Mouse (Mus musculus): ENCODE measurements around the gene Sp6. TPM values are rescaled to one million over a fixed set of nuclear protein-coding genes. Genes with fewer than 3 reads are reported as not detected.
A peak's percentile ranks its signal among the peaks of the same experiment; 100 is the strongest.

Sp6 gene
- polyA plus RNA-seq, 2 experiments: 0.02 TPM; not detected in 1

DNA sequence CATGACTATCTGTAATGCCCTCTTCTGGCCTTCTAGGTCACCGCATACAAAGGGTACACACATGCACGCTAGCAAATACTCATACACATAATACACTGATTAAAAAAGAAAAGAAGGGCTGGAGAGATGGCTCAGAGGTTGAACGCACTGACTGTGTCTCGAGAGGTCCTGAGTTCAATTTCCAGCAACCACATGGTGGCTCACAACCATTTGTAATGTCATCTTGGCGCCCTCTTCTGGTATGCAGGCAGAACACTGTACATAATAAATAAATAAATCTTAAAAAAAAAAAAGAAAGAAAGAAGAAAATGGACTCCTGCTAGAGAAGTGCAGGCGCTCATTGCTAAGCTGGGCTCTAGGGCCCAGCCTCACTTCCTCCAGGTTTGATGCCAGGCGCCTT is 32.7 kb downstream of the Sp6 start:
- Histone ChIP-seq H3K36me3 (replicated peaks; ENCODE audit: control insufficient read depth, insufficient read depth, low read depth) (no peaks in the 10 kb centered on the region), H3K9me3 (ENCODE audit: control insufficient read depth, low read length) (no peaks in the 10 kb centered on the region), H3K27me3 (ENCODE audit: control insufficient read depth, insufficient read depth, low read length) (no peaks in the 10 kb centered on the region), H3K4me2 (ENCODE audit: low read depth) (no peak overlapping the region), H3K4me3 (ENCODE audit: insufficient read depth in 1 of 2, low read depth in 2 of 2, low read length in 2 of 2) (no peak overlapping the region), H3K27ac (no peak overlapping the region), H3K9ac (replicated peaks) (no peak overlapping the region), H3K4me1 (replicated peaks; ENCODE audit: control insufficient read depth in 2 of 2, insufficient read depth in 2 of 2, low read length in 1 of 2) (peaks cover 7 to 12% of the 10 kb centered on the region in 2 experiments)
- ATAC-seq (ENCODE audit: insufficient read depth) (no peak), DNase-seq (ENCODE audit: low read depth in 3 of 3, low spot score in 3 of 3) (no peak)
- TF ChIP-seq EP300 (IDR thresholded peaks at IDR 0.05; ENCODE audit: low read depth) (no peak), CTCF (IDR thresholded peaks at IDR 0.05; ENCODE audit: low read depth) (peak; percentile 48)
- WGBS (ENCODE audit: insufficient replicate concordance): 72% methylated on average over 7 of the region's 7 CpGs

DNA sequence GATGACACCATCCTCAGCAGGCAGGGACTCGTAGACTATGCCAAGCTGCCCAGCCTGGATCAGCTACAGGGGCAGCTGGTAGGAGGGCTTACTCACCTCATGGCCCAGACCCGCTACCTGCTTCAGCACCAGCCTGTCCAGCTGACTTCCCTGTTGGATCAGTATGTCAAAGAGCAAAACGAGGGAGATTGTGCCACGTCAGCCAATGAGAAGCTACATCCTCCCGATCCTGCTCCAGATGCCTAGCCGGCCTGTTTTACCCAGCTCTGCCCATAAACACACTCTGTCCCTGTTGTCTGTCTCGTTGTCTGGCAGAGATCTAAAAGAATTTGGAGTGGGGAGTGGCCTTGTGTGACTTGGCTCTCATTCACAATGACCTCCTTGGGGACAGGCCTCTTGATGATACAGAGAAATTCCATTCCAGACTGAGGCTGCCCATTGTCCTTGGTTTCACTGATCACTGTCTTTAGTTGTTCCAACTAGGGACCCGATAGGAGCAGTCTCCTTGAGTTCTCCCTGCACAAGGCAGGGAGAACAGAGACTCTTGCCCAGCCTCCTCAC is 35.0 kb downstream of the Sp6 start:
- Histone ChIP-seq H3K4me2 (ENCODE audit: low read depth) (no peak overlapping the region), H3K27ac (no peak overlapping the region), H3K36me3 (replicated peaks; ENCODE audit: control insufficient read depth, insufficient read depth, low read depth) (no peaks in the 10 kb centered on the region), H3K9ac (replicated peaks) (no peak overlapping the region), H3K4me3 (ENCODE audit: insufficient read depth in 1 of 2, low read depth in 2 of 2, low read length in 2 of 2) (no peak overlapping the region), H3K27me3 (ENCODE audit: control insufficient read depth, insufficient read depth, low read length) (no peaks in the 10 kb centered on the region), H3K9me3 (ENCODE audit: control insufficient read depth, low read length) (no peaks in the 10 kb centered on the region), H3K4me1 (replicated peaks; ENCODE audit: control insufficient read depth in 2 of 2, insufficient read depth in 2 of 2, low read length in 1 of 2) (peaks cover 8 to 15% of the 10 kb centered on the region in 2 experiments)
- ATAC-seq (ENCODE audit: insufficient read depth) (no peak), DNase-seq (ENCODE audit: low read depth in 3 of 3, low spot score in 3 of 3) (no peak)
- WGBS (ENCODE audit: insufficient replicate concordance): 79% methylated on average over 8 of the region's 8 CpGs
- TF ChIP-seq CTCF (IDR thresholded peaks at IDR 0.05; ENCODE audit: low read depth): no peak
- no peak for TF ChIP-seq EP300 (IDR thresholded peaks at IDR 0.05; ENCODE audit: low read depth)

DNA sequence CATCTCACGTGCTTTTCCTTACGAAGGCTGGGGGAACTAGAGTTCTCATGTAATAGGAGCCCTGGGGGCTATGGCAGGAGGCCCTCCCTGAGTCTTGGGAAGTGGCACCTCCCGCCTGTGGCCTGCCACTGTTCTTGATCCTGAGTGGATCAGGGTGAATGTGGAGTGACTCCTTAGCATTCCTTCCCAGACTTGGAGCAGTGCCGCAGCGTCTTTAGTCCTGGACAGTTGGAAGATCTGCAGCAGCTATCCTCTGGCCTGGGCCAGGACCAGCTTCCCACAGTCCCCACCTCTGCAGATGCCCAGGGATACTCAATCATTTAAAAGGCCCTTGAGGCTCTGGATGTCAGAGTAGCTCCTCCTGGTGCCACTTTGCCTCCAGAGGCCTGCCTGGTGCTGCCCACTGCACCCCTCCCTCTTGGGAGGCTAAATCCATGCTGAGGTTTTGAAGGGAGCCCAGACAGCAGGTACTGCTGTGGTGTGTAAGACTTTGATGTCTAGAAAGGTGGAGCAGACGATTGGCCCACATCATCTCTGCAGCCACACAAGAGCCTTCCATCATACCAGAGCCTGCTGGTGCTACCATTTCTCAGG is 36.4 kb downstream of the Sp6 start:
- no peak overlapping the region for H3K9ac ChIP-seq (replicated peaks)

DNA sequence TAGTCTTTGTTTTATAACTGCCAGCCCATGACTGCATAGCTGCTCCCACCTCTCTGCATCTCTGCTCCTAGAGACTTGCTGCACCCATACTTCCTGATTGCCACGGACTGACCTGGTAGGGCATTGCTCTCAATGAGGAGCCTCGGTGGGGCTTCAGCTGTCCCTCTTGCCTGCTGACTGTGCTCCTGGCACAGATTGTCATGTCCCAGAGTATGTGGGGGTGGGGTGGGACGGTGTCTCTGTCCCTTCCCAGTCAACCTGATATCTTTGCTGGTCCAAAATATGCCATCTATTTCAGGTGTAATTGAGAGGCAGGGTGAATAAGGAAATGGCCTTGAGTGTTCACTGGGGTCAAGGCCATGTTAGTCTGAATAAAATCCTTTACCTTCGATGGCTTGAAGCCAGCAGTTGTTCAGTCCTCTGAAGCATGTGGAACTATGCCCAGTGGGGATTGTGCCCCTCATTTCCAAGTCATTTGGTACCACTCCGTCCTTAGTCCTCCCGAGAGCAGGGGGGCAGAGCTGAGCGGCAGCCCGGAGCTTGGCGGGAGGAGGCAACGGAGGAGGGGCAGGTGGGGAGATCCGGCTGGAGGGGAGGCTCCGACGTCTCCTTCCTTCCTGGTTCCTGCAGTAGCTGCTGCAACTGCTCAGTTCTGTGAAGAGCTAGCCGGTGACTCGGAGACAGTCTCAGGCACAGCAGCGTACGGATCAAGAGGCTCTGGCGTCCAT is 37.2 kb downstream of the Sp6 start, which contains the start of gene Osbpl7:
Gene Osbpl7, plus strand, starts transcription at position 413 of the 728 bp plus-strand sequence.
- H3K27ac ChIP-seq: no peak within 1 kb of the TSS; the same call in 1 of the 2 replicates
- no peaks in the 10 kb centered on the region; the same call in 1 of the 2 replicates for H3K36me3 ChIP-seq (replicated peaks; ENCODE audit: control insufficient read depth, insufficient read depth, low read depth)
- ATAC-seq (ENCODE audit: insufficient read depth) (peak; percentile 42), DNase-seq (ENCODE audit: low read depth in 3 of 3, low spot score in 3 of 3) (peak in 1 of 3 experiments; percentile 35)
- peak within 1 kb of the TSS; percentile 68 for H3K4me2 ChIP-seq (ENCODE audit: low read depth)
- WGBS (ENCODE audit: insufficient replicate concordance): 4% methylated on average over 18 of the region's 18 CpGs
- peaks cover 8 to 15% of the 10 kb centered on the region in 2 experiments for H3K4me1 ChIP-seq (replicated peaks; ENCODE audit: control insufficient read depth in 2 of 2, insufficient read depth in 2 of 2, low read length in 1 of 2)
- TF ChIP-seq EP300 (IDR thresholded peaks at IDR 0.05; ENCODE audit: low read depth) (no peak), CTCF (IDR thresholded peaks at IDR 0.05; ENCODE audit: low read depth) (peak; percentile 47)
- H3K9ac ChIP-seq (replicated peaks): peak within 1 kb of the TSS; percentile 65
- no peaks in the 10 kb centered on the region for H3K9me3 ChIP-seq (ENCODE audit: control insufficient read depth, low read length)
- H3K27me3 ChIP-seq (ENCODE audit: control insufficient read depth, insufficient read depth, low read length): no peaks in the 10 kb centered on the region
- H3K4me3 ChIP-seq (ENCODE audit: insufficient read depth in 1 of 2, low read depth in 2 of 2, low read length in 2 of 2): peak within 1 kb of the TSS; percentile 54 to 64

More for the DNA sequence above, 36.4 kb downstream of the Sp6 start:
- Histone ChIP-seq H3K4me2 (ENCODE audit: low read depth) (no peak overlapping the region), H3K4me1 (replicated peaks; ENCODE audit: control insufficient read depth in 2 of 2, insufficient read depth in 2 of 2, low read length in 1 of 2) (peaks cover 8 to 15% of the 10 kb centered on the region in 2 experiments), H3K36me3 (replicated peaks; ENCODE audit: control insufficient read depth, insufficient read depth, low read depth) (no peaks in the 10 kb centered on the region; the same call in 1 of the 2 replicates), H3K27ac (no peak overlapping the region), H3K27me3 (ENCODE audit: control insufficient read depth, insufficient read depth, low read length) (no peaks in the 10 kb centered on the region), H3K4me3 (ENCODE audit: insufficient read depth in 1 of 2, low read depth in 2 of 2, low read length in 2 of 2) (no peak overlapping the region), H3K9me3 (ENCODE audit: control insufficient read depth, low read length) (no peaks in the 10 kb centered on the region)
- 71% methylated on average over 6 of the region's 6 CpGs for WGBS (ENCODE audit: insufficient replicate concordance)
- TF ChIP-seq CTCF (IDR thresholded peaks at IDR 0.05; ENCODE audit: low read depth) (no peak), EP300 (IDR thresholded peaks at IDR 0.05; ENCODE audit: low read depth) (no peak)
- DNase-seq (ENCODE audit: low read depth in 3 of 3, low spot score in 3 of 3): no peak
- ATAC-seq (ENCODE audit: insufficient read depth): no peak
